Mouse (Mus musculus) kidney, adult 2 months (tissue): ENCODE measurements around the gene Epor.

ENCODE experiments used
- CTCF ChIP-seq: fragments of 200-500 bp; conservative IDR thresholded peaks from 2 replicates; pipeline ENCODE4 v1.5.1; 2011; ENCODE audit warnings: low read depth, mild to moderate bottlenecking, control low read depth, low read length, moderate library complexity, mixed read lengths; ENCODE audit not compliant: insufficient read depth, insufficient read length
- POLR2A ChIP-seq: fragments of 200-500 bp; IDR thresholded peaks from one replicate; pipeline ENCODE4 v1.6.1; 2011; ENCODE audit warnings: low read depth, low read length, control low read depth

DNA sequence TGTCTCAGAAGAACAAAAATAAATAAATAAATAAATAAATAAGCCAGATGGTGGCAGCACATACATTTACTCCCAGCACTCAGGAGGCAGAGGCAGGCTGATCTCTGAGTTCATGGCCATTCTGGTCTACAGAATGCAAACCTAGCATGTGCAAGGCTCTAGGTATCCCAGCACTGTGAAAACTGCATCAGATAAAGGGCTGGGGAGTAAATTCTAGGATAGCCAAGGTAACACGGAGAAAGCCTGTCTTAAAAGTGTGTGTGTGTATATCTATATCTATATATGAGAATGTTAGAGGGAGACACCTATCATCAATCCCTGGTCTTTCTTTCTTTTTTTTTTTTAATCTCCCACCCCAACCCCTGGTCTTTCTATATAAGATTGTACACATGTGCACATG is 37.8 kb downstream of the Epor start:
- TF ChIP-seq POLR2A (no peak), CTCF (no peak)
